Mouse (Mus musculus): ENCODE results near the gene Aes. TPM values are rescaled to one million over a fixed set of nuclear protein-coding genes. Genes with fewer than 3 reads are reported as not detected.

Gene Aes
- polyA plus RNA-seq (2012; rRNA removed) (472 and 473 TPM in 2 replicates), polyA plus RNA-seq (2014; fragmentation: Nextera tagmentation; extraction: Ambion mirVana) (380 and 393 TPM in 2 replicates)

DNA sequence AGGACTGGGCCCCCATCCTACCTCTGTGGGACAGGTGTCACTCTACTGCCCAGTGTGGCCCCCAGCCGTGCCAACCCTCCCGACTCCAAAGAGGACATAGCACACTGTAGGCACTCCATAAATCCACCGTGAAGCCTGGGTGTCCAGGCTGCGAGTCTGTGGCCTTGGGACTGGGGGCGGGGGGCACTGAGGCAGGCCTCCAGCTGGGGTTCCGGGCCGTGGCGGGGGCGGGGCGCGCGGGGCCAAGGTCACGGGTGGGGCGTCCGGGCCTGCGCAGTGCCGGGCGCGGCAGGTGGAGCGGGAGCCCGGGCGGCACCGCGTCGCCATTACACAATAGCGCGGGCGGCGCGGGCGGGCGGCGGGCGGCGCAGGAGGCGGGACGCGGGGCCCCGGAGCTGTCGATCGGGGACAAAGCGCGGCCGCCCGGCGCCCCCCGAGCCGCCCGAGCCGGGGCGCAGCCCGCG, at the start of gene Aes:
TSS of gene Aes (plus strand) at position 326 of the 464 bp plus-strand sequence.
- Histone ChIP-seq H3K36me3 (ENCODE audit: control insufficient read depth, insufficient read depth, low read length) (peaks cover 21% of the 10 kb centered on the region), H3K4me1 (ENCODE audit: control insufficient read depth, insufficient read depth, low read length) (peaks cover 28% of the 10 kb centered on the region), H3K4me2 (replicated peaks; ENCODE audit: low read depth, low read length, severe bottlenecking) (peak within 1 kb of the TSS; percentile 93), H3K27ac (replicated peaks; ENCODE audit: low read depth, low read length) (peak within 1 kb of the TSS; percentile 89), H3K9me3 (ENCODE audit: control insufficient read depth, low read length) (no peaks in the 10 kb centered on the region), H3K27me3 (ENCODE audit: control insufficient read depth, insufficient read depth, low read length) (no peaks in the 10 kb centered on the region), H3K4me3 (replicated peaks; ENCODE audit: low read length) (peak within 1 kb of the TSS; percentile 86), H3K9ac (ENCODE audit: low read depth, low read length, severe bottlenecking) (peak within 1 kb of the TSS; percentile 93)
- ATAC-seq (ENCODE audit: low FRiP score, low read depth) (peak; percentile 48), DNase-seq (ENCODE audit: low spot score) (no peak)
- TF ChIP-seq POLR2A (IDR thresholded peaks at IDR 0.05; ENCODE audit: borderline replicate concordance, extremely low read depth, insufficient read depth, insufficient read length), result no peak
- under 1% methylated on average over 22 of the region's 53 CpGs for WGBS

GRCm38 (mm10) chr10:81510246-81510810, 49.0 kb upstream of the Aes start:
- Histone ChIP-seq H3K36me3 (ENCODE audit: control insufficient read depth, insufficient read depth, low read length) (no peaks in the 10 kb centered on the region), H3K27me3 (ENCODE audit: control insufficient read depth, insufficient read depth, low read length) (no peaks in the 10 kb centered on the region), H3K4me3 (replicated peaks; ENCODE audit: low read length) (no peak overlapping the region), H3K9ac (ENCODE audit: low read depth, low read length, severe bottlenecking) (no peak overlapping the region), H3K27ac (replicated peaks; ENCODE audit: low read depth, low read length) (no peak overlapping the region), H3K9me3 (ENCODE audit: control insufficient read depth, low read length) (no peaks in the 10 kb centered on the region), H3K4me2 (replicated peaks; ENCODE audit: low read depth, low read length, severe bottlenecking) (no peak overlapping the region), H3K4me1 (ENCODE audit: control insufficient read depth, insufficient read depth, low read length) (no peaks in the 10 kb centered on the region)
- DNase-seq (ENCODE audit: low spot score), result no peak
- no peak for ATAC-seq (ENCODE audit: low FRiP score, low read depth)
- WGBS, result 81% methylated on average over 14 of the region's 14 CpGs
- TF ChIP-seq POLR2A (IDR thresholded peaks at IDR 0.05; ENCODE audit: borderline replicate concordance, extremely low read depth, insufficient read depth, insufficient read length), result no peak

GRCm38 (mm10) chr10:81513798-81514197, 45.5 kb upstream of the Aes start:
- Histone ChIP-seq H3K36me3 (ENCODE audit: control insufficient read depth, insufficient read depth, low read length) (no peaks in the 10 kb centered on the region), H3K4me3 (replicated peaks; ENCODE audit: low read length) (no peak overlapping the region), H3K27ac (replicated peaks; ENCODE audit: low read depth, low read length) (no peak overlapping the region), H3K9me3 (ENCODE audit: control insufficient read depth, low read length) (no peaks in the 10 kb centered on the region), H3K4me2 (replicated peaks; ENCODE audit: low read depth, low read length, severe bottlenecking) (no peak overlapping the region), H3K9ac (ENCODE audit: low read depth, low read length, severe bottlenecking) (no peak overlapping the region), H3K4me1 (ENCODE audit: control insufficient read depth, insufficient read depth, low read length) (no peaks in the 10 kb centered on the region), H3K27me3 (ENCODE audit: control insufficient read depth, insufficient read depth, low read length) (no peaks in the 10 kb centered on the region)
- WGBS, result 89% methylated on average over 5 of the region's 5 CpGs
- TF ChIP-seq POLR2A (IDR thresholded peaks at IDR 0.05; ENCODE audit: borderline replicate concordance, extremely low read depth, insufficient read depth, insufficient read length), result no peak
- no peak for DNase-seq (ENCODE audit: low spot score)
- no peak for ATAC-seq (ENCODE audit: low FRiP score, low read depth)

DNA sequence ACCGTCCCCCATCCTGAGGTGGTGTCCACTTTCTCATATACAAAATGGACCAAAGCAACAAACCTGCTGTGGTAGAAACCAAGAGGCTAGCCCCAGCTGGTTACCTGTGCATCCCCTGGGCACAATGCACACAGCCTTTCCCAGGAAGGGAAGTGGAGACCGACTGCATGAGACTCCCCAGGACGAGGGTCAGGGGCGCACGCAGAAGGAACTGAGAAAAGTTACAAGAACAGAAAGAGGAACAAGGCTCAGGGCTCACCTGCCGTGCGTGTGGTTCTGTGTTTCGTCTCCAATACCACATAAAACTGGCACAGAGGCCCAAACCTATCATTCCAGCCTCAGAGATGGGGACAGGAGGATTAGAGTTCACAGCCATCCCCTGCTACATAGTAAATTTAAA, 42.1 kb upstream of the Aes start:
- DNase-seq (ENCODE audit: low spot score), result no peak
- no peak overlapping the region for H3K27ac ChIP-seq (replicated peaks; ENCODE audit: low read depth, low read length)
- H3K36me3 ChIP-seq (ENCODE audit: control insufficient read depth, insufficient read depth, low read length), result no peaks in the 10 kb centered on the region
- H3K27me3 ChIP-seq (ENCODE audit: control insufficient read depth, insufficient read depth, low read length), result no peaks in the 10 kb centered on the region
- no peak for TF ChIP-seq POLR2A (IDR thresholded peaks at IDR 0.05; ENCODE audit: borderline replicate concordance, extremely low read depth, insufficient read depth, insufficient read length)
- no peak overlapping the region for H3K4me3 ChIP-seq (replicated peaks; ENCODE audit: low read length)
- H3K9me3 ChIP-seq (ENCODE audit: control insufficient read depth, low read length), result no peaks in the 10 kb centered on the region
- no peak overlapping the region for H3K9ac ChIP-seq (ENCODE audit: low read depth, low read length, severe bottlenecking)
- no peaks in the 10 kb centered on the region for H3K4me1 ChIP-seq (ENCODE audit: control insufficient read depth, insufficient read depth, low read length)
- no peak for ATAC-seq (ENCODE audit: low FRiP score, low read depth)
- no peak overlapping the region for H3K4me2 ChIP-seq (replicated peaks; ENCODE audit: low read depth, low read length, severe bottlenecking)
- 58% methylated on average over 8 of the region's 8 CpGs for WGBS

GRCm38 (mm10) chr10:81518546-81518945, 40.7 kb upstream of the Aes start:
- Histone ChIP-seq H3K27me3 (ENCODE audit: control insufficient read depth, insufficient read depth, low read length) (no peaks in the 10 kb centered on the region), H3K27ac (replicated peaks; ENCODE audit: low read depth, low read length) (no peak overlapping the region), H3K36me3 (ENCODE audit: control insufficient read depth, insufficient read depth, low read length) (no peaks in the 10 kb centered on the region), H3K4me1 (ENCODE audit: control insufficient read depth, insufficient read depth, low read length) (no peaks in the 10 kb centered on the region), H3K4me3 (replicated peaks; ENCODE audit: low read length) (no peak overlapping the region), H3K9me3 (ENCODE audit: control insufficient read depth, low read length) (no peaks in the 10 kb centered on the region), H3K4me2 (replicated peaks; ENCODE audit: low read depth, low read length, severe bottlenecking) (no peak overlapping the region), H3K9ac (ENCODE audit: low read depth, low read length, severe bottlenecking) (no peak overlapping the region)
- ATAC-seq (ENCODE audit: low FRiP score, low read depth) (no peak), DNase-seq (ENCODE audit: low spot score) (peak; percentile 40)
- WGBS, result 10% methylated on average over 4 of the region's 4 CpGs
- TF ChIP-seq POLR2A (IDR thresholded peaks at IDR 0.05; ENCODE audit: borderline replicate concordance, extremely low read depth, insufficient read depth, insufficient read length), result no peak

All from limb, embryonic 14.5 days (tissue).